Mouse (Mus musculus): ENCODE data around the gene Tmem239.

The Tmem239 gene

DNA sequence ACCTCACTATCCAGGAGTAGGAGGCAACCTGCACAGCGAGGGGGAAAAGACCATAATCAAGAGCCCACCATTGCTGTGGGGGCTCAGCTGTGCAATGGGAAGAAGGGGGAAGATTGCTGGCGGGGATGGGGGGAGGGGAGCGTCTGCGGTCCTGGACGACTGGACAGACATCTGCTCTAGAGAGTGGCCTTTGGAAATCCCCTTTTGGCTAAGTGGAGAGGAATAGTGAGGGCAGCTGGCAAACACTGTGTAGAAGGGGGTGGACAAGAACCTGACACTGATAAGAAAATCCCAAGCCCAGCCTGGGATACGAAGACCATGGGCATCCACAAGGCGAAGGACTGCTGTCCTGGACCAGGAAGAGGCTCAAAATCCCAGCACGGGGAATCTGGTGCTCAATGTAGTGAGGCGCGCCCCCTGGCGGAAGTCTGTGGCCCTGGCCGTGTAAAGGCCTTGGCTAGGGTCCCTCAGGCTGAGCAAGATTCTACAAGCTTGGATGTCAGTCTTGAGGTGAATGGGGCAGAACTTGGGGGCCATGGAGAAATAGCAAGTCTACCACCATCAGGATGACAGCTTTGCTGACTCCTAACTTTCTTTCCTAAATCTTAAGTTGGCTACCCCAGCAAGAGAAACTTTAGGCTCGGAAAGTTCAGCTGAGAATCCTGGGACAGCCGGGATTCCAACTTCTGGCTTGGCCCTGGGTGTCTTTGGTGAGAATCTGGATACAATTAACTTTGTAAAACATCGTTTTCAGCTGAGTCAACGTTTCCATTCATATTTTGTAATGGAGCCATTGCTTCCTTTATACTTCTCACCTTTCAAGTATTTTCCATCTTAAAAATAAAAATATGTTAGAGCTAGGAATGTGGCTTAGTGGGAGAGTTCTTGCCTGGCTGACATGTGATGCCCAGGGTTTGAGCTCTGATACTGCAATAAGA lies 5.5 kb downstream of the Tmem239 start:
- DNase-seq (ENCODE audit: low read depth, low spot score) = peak; percentile 78

DNA sequence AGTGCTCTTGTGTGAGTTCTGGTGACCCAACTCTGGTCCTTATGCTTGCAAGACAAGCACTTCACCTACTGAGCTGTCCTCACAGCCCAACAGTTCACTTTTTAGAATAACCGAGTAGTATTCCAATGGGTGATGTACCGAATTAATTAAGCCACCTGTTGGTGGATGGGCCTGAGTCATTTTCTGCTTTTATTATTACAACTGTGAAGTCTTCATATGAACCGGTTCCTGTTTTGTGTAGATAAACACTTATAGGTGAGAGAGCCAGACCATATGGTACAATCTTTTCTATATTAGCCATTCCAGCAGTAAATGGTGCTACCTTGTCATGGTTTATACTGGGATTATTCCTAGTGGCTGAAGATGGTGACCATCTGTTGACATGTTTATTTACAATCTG lies 6.5 kb downstream of the Tmem239 start:
- DNase-seq (ENCODE audit: low read depth, low spot score) = no peak

DNA sequence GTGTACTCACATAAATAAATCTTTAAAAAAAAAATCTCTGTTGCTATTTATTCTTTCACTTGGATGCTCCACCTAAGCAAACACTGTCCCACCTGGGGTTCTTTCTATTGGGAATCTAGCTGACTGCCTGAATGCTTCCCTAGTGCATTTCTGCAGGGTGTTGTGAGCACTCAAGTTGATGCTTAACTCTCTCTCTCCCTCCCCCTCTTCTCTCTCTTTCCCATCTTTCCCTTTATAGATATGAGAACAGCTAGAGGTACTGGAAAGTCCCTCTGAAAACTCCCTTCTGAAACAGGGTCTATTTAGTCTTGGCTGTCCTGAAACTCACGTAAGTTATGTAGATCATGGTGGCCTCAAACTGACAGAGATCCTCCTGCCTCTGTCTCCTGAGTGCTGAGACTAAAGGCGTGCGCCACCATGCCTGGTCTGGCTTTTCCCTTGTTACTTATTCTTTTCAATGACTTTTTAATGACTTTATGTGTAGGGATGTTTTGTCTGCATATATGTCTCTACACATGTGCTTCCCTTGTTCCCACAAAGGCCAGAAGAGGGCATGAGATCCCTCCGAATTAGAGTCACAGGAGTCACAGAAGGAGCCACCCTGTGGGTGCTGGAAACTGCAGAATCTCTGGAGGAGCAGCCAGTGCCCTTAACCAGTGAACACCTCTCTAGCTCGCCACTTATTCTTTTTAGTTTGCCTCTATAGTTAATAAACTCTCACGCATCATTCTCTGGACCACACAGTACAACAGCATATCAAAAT lies 8.0 kb downstream of the Tmem239 start:
- no peak for DNase-seq (ENCODE audit: low read depth, low spot score)

DNA sequence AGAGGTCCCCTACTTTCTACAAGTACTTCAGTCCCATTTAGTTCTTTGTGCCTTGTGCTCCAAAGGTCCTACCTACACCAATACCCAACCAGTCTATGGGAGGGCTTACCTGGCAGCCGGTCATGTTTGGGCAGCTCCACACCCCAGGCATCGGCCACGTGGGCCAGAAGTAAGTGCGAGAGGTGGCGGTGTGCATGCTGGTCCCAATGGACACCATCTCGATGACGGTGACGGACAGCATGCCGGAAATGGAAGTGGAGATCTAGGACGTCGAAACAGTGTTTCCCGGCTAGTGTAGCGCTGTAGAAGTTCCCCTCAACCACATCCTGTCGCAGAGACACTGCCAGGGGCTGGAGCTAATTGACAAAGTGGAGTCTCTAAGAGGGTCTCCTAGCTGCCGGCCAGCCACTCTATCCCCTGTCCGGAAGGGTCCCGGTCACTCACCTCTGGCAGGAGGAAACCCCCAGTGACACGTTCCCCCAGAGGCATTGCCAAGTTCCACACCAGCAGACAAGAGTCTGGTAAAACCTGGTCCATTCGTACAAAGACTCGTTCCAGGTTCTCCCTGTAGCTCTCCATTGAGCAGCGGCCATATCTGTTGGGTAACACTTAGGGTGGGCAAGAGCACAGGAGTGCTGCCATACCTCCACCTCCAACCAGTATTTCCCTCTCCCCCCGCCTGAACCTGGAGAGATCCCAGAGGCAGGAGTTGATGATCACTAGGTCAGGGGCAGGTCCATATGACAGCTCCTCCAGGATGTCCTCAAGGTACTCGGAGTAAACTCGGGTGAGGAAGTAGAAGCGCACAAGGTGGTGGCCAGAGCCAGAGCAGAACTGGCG lies 15.7 kb downstream of the Tmem239 start:
- DNase-seq (ENCODE audit: low read depth, low spot score) = no peak

DNA sequence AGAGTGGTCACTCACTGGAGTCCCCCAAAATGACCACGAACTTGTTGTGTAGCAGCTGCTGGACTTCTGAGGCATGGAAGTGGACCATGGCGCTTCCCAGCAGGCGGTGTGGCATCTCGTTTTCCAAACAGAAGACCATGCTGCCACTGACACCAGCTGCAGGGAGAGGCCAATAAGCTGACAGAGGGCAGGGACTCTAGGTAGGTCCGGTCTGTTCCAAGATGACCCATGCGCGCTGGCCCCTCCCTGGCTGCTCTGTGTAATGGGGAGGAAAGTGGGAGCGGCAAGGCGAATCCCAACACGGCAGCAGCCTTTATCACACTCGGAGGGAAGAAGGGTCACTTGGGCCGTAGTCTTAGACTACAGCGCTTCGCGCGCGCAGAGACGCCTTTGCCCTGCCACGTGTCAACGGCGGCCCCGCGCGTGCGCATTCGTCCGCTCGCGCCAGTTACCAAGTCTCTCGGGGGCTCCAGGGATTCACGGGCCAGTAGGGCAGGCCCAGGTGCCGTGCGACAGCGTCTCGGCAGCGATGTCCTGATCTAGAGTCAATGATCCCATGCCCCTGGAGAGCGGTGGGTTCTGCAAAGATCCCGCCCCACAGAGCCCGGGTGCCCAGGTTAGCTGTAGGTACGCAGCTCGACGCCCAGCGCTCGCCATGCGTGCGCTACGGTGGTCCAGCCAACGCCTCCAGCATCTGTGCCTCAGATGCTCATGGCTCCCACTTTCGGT lies 17.3 kb downstream of the Tmem239 start:
- peak; percentile 84 for DNase-seq (ENCODE audit: low read depth, low spot score)

DNA sequence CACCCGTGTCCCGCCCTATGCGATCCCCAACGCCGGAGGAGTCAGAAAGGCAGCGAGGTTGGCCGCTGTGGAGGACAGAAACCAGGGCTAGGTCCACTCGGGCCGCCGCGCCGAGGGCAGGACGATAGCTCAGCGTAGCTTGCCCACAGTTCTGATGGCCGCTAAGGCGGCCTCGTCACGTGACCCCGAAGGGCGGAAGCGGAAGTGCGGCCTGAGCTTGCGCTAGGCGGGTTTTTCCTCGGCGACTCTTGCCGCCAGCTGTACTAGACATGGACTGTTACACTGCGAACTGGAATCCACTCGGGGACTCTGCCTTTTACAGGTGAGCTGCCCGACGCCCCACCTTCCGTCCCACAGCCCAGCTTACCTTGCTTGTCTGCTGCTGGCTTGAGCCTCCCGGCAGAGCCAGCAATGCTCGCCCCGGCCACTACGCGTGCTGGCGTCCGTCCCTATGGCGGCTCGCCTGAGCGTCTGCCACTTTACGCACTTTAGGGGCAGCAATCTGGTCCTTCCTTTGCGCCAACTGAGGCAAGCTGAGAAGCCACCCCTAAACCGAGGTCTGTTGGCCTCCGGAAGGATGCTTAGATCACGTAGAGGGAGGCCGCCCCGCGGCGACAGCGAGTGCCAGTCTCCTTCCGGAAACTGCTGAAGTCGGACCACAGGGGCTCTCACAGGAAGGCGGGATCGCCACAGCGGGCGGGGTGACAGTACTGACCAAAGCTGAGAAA lies 18.0 kb downstream of the Tmem239 start, which contains the start of the genes Vps16 and Pced1a:
Gene Vps16, plus strand, starts transcription at position 214 of the 728 bp plus-strand sequence.
Gene Pced1a, minus strand, starts transcription at position 576 of the 728 bp plus-strand sequence.
- peak; percentile 90 for DNase-seq (ENCODE audit: low read depth, low spot score)

DNA sequence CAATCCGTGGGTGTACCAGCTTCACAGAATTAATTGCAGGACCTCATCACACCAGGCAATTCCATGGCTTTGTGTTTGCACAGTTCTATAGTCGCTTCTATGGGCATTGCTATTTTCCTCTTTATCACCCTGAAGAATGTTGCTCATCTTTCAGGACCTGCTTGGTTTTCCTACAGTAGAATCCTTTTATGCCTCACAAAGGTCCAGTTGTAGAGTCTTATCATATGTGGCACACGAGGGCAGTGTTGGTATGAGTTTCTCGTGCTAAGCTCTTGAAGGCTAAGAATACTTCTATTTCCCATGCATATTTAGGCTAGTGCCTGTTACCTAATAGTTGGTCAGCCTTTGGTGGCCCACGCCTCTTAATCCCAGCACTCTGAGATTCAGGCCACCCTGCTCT lies 18.8 kb downstream of the Tmem239 start:
- no peak for DNase-seq (ENCODE audit: low read depth, low spot score)

DNA sequence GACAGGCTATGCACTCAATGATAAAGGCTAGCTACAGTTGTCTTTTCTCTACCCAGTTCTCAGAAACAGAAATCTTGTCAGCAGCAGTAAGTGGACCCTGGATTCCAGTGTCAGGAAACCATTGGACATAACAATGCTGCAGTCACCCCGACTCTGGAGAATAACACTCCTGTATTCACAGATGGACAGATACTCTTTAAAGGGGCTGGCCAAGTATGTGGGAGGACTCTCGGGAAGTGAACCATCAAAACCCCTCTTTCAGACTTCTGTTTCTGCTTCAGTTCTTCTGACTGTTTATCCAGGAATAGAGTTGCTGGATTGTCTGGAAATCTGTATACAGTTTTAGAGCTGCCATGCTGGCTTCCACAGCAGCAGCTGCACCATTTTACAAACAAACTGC lies 23.6 kb downstream of the Tmem239 start:
- no peak for DNase-seq (ENCODE audit: low read depth, low spot score)

DNA sequence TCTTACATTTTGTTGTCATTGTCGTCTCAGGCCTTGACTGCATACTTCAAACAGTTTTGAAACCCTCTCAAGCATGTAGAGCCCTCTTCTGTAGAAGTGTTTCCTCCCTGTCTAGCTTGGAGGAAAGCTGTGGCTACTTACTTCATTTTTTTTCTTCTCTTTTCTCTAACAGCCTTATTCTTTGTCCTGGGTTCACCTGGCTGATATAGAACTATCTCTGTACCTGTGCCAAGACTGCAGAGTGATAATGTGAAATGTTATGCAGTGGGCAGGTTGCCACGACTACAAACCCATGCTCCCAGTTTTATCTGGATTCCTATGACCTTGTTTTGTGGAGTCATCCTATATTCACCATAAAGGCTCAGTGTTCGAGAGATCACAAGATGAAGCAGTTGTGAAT lies 24.2 kb downstream of the Tmem239 start:
- no peak for DNase-seq (ENCODE audit: low read depth, low spot score)

DNA sequence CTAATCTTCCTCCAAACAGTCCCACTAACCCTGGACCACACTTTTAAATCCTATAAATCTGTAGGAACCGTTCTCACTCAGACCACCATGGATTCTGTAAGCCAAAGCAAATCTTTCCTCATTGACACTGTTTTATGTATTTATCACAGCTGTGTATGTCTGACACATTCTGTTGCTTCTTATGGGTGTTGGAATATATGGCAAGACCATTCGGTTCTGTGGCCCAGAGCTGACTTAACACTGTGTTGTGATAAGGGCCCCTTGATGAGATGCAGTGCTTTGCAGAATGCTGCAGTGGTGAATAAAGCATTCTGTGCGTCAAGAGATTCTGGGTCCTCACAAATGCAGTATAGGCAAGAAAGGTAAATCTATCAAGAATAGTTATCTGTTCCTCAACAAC lies 25.9 kb downstream of the Tmem239 start:
- DNase-seq (ENCODE audit: low read depth, low spot score) = no peak

DNA sequence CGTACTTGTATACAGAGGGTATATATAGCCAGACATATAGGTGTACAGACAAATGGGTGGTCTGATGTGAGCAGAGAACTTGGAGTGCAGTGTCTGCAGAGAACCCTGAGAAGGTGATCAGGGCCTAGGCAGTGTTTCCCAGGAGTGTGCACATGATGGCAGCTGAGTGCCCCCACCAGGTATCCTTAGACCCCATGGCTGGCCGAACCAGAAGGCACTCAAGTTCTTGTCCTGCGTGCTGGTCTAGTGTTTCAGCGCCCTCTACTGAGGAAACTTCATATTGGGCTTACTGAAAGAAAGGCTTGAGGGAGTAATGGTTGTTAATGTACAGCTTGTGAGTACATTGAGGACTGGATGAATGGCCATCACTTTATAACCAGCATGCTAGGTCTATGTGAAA lies 26.9 kb downstream of the Tmem239 start:
- DNase-seq (ENCODE audit: low read depth, low spot score) = peak; percentile 70

DNA sequence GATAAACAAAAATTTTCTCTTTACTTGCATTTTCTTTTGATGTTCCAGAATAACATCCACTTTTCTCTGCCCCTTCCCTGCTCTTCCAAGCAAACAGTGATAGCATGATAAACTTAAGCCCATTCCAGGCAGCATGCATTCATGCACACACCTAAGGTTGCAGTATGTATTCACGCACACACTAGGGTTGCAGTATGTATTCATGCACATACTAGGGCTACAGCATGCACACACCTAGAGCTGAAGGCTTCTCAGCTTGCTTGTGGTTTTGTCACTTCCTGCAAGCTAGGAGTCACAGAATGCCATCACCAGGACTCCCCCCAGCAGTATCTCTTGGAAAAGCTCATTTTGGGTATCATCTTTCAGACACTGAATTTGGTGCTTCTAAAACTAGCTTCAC lies 30.5 kb downstream of the Tmem239 start:
- DNase-seq (ENCODE audit: low read depth, low spot score) = no peak

DNA sequence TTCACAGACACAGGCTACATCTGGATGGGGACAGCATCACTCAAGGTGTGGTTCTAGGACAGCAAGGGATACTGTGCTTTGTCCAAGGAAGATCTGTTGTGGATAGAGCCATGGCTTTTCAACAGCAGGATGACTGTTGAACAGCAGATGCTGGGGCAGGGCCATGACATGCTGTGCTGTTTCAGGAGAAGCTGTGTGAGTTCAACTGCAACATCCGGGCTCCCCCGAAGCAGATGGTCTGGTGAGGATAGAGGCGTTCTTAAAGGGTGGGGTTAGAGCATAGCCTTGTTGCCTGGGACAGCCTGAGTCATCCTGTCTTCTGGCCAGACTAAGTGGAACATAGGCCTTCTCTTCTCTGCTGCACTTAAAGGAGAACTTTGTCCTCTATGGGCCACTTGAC lies 32.6 kb downstream of the Tmem239 start:
- DNase-seq (ENCODE audit: low read depth, low spot score) = peak; percentile 17

DNA sequence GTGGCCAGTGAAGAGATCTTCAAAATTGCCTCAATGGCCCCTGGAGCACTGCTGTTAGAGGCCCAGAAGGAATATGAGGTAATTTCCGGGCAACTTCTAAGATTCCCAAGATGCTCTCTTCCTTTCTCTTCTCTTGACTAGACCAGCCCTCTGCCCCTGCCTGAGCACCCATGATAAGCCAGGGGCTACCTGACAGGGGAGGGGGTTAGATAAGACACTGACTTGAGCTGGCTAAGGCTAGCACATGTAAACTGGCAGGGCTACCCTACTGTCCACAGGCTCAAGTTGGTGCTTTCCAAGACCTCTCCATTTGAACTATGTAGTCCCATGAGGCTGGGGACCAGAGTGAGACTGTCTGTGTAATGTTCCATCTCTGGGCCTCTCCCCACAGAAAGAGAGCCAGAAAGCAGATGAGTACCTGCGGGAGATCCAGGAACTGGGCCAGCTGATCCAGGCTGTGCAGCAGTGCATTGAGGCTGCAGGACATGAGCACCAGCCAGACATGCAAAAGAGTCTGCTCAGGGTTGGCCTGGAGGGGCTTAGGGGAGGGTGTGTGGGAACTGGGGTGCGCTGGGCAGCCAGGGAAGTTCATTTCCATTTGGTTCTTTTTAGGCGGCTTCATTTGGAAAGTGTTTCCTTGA lies 33.7 kb downstream of the Tmem239 start:
- no peak for DNase-seq (ENCODE audit: low read depth, low spot score)

DNA sequence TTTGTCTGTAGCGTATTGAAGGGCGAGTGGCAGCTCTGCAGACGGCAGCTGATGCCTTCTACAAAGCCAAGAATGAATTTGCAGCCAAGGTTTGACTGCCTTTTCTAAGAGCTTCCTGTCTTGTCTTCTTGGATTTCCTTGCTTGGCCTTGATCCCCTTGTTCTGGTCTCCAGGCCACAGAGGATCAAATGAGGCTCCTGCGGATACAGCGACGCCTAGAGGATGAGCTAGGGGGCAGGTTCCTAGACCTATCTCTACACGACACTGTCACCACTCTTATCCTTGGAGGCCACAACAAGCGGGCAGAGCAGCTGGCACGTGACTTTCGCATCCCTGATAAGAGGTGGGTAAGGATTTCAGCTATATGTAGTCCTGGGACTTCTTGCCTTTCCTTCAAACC lies 35.9 kb downstream of the Tmem239 start:
- DNase-seq (ENCODE audit: low read depth, low spot score) = peak; percentile 53

DNA sequence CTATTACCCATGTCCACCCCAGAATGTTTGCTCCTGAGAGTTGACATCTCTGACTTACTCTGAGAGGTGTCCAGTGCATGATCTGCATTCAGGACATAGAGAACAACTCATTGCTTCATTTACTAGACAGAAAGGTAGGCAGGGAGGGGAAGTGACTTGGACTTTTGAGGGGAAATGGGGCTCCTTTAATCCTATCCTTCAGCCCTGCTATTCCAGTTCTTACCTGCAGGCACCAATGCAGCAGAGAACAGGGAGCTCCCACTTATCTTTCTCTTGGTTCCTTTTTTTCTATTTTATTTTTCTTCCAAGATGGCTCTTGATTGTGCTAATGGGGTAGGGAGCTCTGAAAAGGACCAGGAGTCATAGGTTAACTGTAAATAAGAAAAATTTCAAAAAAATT lies 42.2 kb downstream of the Tmem239 start:
- DNase-seq (ENCODE audit: low read depth, low spot score) = peak; percentile 21

DNA sequence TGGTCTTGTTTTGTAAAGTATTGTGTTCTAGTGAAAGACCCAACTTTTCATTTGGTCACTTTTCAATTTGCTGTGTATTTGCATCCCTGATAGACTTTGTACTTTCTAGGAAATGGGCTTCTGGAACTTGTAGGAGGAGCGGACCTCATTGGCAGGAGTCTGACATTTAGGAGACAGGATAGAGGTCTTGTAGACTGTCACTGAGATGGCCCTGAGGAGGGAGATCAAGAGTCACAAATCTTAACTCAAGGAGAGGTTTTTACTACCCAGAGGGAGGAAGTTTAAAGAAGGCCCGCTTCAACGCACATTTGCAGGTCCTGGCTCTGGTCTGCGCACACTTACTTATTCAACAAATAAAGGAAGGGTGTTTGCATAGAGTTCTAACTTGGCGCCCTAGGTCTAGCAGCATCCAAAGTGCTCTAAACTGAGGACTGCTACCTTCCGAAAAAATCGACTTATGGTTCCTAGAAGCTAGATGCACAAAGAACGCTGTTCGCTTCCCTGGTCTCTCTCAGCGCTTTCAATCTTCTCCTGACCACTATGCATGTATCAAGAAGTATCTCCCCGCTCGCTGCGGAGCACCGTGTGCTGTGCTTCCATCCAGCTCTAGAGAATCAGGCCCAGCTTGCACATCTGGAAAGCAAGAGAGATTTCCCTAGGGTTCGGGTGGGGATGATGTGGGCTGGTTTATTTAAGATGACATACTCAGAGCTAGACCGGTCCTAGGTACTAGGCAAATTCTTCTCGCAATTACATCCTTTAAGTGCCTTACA lies 42.9 kb downstream of the Tmem239 start:
- peak; percentile 21 for DNase-seq (ENCODE audit: low read depth, low spot score)

DNA sequence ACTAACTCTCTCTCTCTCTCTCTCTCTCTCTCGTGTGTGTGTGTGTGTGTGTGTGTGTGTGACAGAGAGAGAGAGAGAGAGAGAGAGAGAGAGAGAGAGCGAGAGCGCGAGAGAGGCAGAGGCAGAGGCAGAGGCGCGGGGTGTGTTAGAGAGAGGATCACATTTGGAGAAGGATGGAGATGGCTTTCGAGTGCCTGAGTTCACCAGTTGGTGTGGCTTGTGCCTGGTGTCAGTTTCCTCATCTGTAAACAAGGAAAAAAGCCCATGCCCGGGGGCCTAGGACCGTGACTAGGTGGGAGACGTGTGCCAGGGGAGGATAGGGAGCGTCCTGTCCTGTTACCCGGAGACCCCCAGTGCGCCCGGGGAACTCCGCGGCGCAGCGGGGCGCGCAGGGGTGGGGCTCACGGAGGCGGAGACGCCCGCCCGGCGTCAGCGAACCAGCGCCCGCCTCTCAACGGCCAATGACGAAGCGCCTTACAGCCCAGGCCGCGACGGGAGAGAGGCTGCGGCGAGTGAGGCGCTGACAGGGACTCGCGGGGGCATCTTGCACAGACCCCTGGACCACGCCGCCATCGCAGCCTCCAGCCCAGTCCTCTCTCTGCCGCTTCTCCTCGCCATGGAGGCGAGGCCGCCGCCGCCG lies 43.6 kb downstream of the Tmem239 start, which contains the start of gene Ptpra:
Gene Ptpra, plus strand, starts transcription at position 485 of the 640 bp plus-strand sequence.
- DNase-seq (ENCODE audit: low read depth, low spot score) = peak; percentile 87

DNA sequence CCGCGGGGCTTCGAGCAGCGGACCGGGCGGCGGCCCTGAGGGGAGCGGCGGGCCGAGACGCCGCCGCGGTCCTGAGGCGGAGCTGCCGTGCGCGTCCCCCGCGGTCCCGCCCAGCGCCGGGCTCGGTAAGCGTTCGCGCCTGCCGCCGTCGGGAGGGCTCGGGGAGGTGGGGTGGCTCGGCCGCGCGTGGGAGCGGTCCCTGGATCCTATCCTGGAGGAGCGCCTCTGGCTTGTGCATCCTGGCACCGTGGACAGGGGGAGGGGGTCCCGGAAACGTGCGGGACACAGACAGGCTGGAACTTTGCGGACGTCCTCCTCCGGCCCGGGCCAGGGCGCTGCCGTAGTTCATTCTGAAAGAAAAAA lies 44.1 kb downstream of the Tmem239 start:
- peak; percentile 42 for DNase-seq (ENCODE audit: low read depth, low spot score)

Data from R1 (cell line).